Mouse (Mus musculus): ENCODE measurements around the gene Cnih2. TPM values are rescaled to one million over a fixed set of nuclear protein-coding genes. Genes with fewer than 3 reads are reported as not detected.

Cnih2 gene
- total RNA-seq, 2 experiments from 2014 or later: not detected

DNA sequence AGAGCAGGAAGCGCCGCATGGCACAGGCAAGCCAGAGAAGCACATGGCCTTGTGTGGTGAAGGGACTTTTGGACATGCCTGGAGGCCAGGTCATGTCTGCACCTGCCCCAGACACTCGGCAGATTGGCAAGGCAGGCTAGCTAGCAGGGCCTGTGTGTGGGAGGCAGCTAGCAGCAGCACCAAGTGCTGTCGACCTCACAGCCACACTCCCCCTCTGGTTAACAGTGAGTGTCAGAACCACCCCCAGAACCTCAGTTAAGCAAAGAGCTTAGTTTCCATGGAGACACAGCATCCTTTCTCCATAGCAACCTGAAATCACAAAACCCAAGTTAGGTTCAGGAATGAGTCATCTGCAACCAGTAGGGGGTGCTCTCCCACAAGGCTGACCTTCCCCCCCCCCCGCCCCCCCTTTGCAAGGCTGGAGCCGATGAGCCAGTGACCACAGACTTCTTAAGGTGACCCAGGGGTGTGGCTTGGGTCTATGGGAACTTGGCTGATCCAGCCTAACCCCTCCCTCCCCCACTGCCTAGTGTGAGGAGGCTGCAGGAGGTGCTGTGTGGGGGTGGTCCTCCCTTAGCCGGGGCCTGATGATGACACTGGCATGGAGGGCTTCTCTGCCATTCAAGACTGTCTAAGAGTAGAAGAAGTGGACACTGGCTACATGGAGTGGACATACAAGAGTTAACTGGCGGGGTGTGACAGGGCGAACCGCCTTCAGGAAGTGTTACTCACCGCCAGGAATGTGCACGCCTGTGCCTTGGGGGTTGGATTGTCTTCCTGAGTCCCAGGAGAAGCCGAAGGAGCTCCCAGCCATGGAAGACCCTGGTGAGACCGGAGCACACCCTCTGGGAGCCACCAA lies 48.0 kb downstream of the Cnih2 start, which contains the start of gene Rin1:
Rin1 (plus strand) TSS at position 435 of the 859 bp plus-strand sequence.
- peak; percentile 10; the same call in 1 of the 2 replicates for ATAC-seq (replicated peaks; ENCODE audit: poor library complexity, severe bottlenecking)

DNA sequence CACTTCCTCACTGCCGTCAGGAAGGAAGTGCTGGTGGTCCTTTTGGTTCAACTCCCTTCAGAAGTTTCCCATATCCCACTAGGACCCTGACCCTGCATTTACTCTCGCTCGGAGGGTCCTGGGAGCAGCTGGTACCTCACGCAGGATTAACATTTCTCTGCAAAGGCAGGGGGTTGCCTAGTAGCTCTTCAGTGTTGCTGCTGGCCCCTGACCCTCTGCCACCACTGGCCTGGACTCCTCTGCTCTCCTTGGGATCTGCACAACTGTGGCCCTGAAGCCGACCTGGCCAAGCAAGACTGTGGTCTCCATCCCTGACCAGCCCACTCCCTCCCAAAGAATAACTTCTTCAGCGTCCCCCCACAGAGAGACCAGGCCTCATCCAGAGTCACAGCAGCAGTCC lies 49.0 kb downstream of the Cnih2 start:
- no peak for ATAC-seq (replicated peaks; ENCODE audit: poor library complexity, severe bottlenecking)

DNA sequence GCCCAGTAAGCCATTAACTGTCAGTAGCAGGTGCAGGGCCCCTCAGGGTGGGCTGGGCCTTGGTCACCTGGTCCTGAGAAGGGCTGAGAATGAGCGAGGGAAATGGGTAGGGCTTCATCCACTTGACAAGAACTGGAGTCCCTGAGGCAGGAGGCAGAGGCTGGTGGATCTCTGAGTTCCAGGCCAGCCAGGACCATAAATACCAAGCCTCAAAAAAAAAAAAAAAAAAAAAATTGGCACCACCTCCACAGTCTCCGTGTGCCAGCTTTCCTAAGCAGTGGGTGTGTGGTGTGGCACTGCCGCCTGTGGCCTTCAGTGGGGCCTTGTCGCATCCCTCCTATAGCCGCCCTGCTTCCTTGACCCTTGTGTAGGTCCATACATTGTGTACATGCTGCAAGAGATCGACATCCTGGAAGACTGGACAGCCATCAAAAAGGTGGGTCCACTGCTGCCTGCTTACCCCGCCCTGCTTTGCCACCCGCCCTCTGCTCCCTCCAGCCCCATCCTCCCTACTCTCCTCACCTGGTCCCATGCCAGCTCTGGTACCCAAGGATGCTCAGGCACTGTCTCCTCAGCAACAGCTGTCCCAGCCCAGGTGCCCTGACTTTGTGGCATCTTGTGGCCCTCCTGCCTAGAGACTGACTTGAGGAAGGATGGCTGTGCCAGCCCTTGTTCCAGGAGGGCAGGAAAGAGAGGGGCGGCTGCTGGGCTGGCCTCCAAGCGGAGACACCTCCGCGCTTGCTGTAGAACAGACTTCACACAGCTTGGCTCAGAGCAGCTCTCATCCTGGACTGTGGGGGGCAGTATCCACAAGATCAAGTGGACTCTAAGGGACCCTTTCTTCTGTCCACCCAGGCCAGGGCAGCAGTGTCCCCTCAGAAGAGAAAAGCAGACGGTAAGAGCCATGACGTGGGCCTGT lies 49.9 kb downstream of the Cnih2 start:
- ATAC-seq (replicated peaks; ENCODE audit: poor library complexity, severe bottlenecking): no peak

DNA sequence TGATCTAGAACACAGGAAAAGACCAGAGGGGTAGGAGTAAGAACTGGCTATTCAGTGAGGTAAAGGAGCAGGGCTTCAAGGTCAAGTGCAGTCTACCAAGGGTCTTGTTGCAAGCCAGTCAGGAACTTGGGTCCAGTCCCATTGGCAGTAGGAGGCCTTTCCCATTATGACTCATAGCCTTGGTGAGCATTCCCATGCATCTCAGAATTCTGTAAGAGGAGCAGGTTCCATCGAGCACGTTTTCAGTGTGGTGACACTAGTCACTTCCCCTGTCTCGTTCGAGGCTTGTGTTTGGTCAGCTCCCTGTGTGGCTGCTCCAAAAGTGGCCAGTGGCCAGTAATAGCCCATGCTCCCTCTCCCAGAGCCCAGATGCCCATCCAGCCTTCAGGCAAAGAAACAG lies 52.8 kb downstream of the Cnih2 start:
- no peak for ATAC-seq (replicated peaks; ENCODE audit: poor library complexity, severe bottlenecking)

Other genes starting within 250 kb of the Cnih2 start
- 2.6 and 10.0 TPM in 2 replicates for gene Ctsf, start 243.4 kb downstream of the Cnih2 start, total RNA-seq (2014; fragmentation: Nextera tagmentation)
- gene Ctsf, start 243.4 kb downstream of the Cnih2 start, total RNA-seq (2017): 1.8 and 3.6 TPM in 2 replicates
- 0.34 TPM in 1 of 2 replicates, not detected in the other for gene Actn3, start 220.6 kb downstream of the Cnih2 start, total RNA-seq (2014; fragmentation: Nextera tagmentation)
- 1.2 TPM in 1 of 2 replicates, not detected in the other for gene Actn3, start 220.6 kb downstream of the Cnih2 start, total RNA-seq (2017)
- 5.9 and 15.5 TPM in 2 replicates for gene Zdhhc24, start 219.9 kb downstream of the Cnih2 start, total RNA-seq (2014; fragmentation: Nextera tagmentation)
- 3.2 and 9.0 TPM in 2 replicates for gene Zdhhc24, start 219.9 kb downstream of the Cnih2 start, total RNA-seq (2017)
- gene Bbs1, start 191.9 kb downstream of the Cnih2 start, total RNA-seq (2014; fragmentation: Nextera tagmentation): 3.1 TPM in 1 of 2 replicates, not detected in the other
- 0.82 and 1.9 TPM in 2 replicates for gene Bbs1, start 191.9 kb downstream of the Cnih2 start, total RNA-seq (2017)
- gene Dpp3, start 170.2 kb downstream of the Cnih2 start, total RNA-seq (2014; fragmentation: Nextera tagmentation): 48.5 and 66.6 TPM in 2 replicates
- 38.7 and 41.0 TPM in 2 replicates for gene Dpp3, start 170.2 kb downstream of the Cnih2 start, total RNA-seq (2017)
- not detected in 2 replicates for gene Peli3, start 155.4 kb downstream of the Cnih2 start, total RNA-seq (2014; fragmentation: Nextera tagmentation)
- 0.10 and 3.3 TPM in 2 replicates for gene Peli3, start 155.4 kb downstream of the Cnih2 start, total RNA-seq (2017)
- gene Mrpl11, start 136.4 kb downstream of the Cnih2 start, total RNA-seq (2014; fragmentation: Nextera tagmentation): 51.9 and 53.3 TPM in 2 replicates
- gene Mrpl11, start 136.4 kb downstream of the Cnih2 start, total RNA-seq (2017): 58.8 and 81.4 TPM in 2 replicates
- not detected in 2 replicates for gene Npas4, start 108.2 kb downstream of the Cnih2 start, total RNA-seq (2014; fragmentation: Nextera tagmentation)
- not detected in 2 replicates for gene Npas4, start 108.2 kb downstream of the Cnih2 start, total RNA-seq (2017)
- 3.1 and 12.2 TPM in 2 replicates for gene Slc29a2, start 74.7 kb downstream of the Cnih2 start, total RNA-seq (2014; fragmentation: Nextera tagmentation)
- gene Slc29a2, start 74.7 kb downstream of the Cnih2 start, total RNA-seq (2017): 2.5 and 4.2 TPM in 2 replicates
- gene B4gat1, start 59.7 kb downstream of the Cnih2 start, total RNA-seq (2014; fragmentation: Nextera tagmentation): 4.8 and 6.1 TPM in 2 replicates
- gene B4gat1, start 59.7 kb downstream of the Cnih2 start, total RNA-seq (2017): 2.6 and 11.6 TPM in 2 replicates
- 1.3 and 1.4 TPM in 2 replicates for gene AC124502.3, start 59.6 kb downstream of the Cnih2 start, total RNA-seq (2014; fragmentation: Nextera tagmentation)
- 5.4 TPM in 1 of 2 replicates, not detected in the other for gene AC124502.3, start 59.6 kb downstream of the Cnih2 start, total RNA-seq (2017)
- 32.0 and 35.7 TPM in 2 replicates for gene Brms1, start 57.2 kb downstream of the Cnih2 start, total RNA-seq (2014; fragmentation: Nextera tagmentation)
- 33.6 and 43.3 TPM in 2 replicates for gene Brms1, start 57.2 kb downstream of the Cnih2 start, total RNA-seq (2017)
- not detected in 2 replicates for gene Rin1, start 48.0 kb downstream of the Cnih2 start, total RNA-seq (2014; fragmentation: Nextera tagmentation)
- gene Rin1, start 48.0 kb downstream of the Cnih2 start, total RNA-seq (2017): 0.21 and 1.0 TPM in 2 replicates
- not detected in 2 replicates for gene Cd248, start 30.4 kb downstream of the Cnih2 start, total RNA-seq (2014; fragmentation: Nextera tagmentation)
- gene Cd248, start 30.4 kb downstream of the Cnih2 start, total RNA-seq (2017): not detected in 2 replicates
- 5.1 TPM in 1 of 2 replicates, not detected in the other for gene Tmem151a, start 13.0 kb downstream of the Cnih2 start, total RNA-seq (2014; fragmentation: Nextera tagmentation)
- gene Tmem151a, start 13.0 kb downstream of the Cnih2 start, total RNA-seq (2017): 0.62 TPM in 1 of 2 replicates, not detected in the other
- 37.3 and 51.9 TPM in 2 replicates for gene Yif1a, start 10.0 kb downstream of the Cnih2 start, total RNA-seq (2014; fragmentation: Nextera tagmentation)
- gene Yif1a, start 10.0 kb downstream of the Cnih2 start, total RNA-seq (2017): 14.6 and 17.2 TPM in 2 replicates
- 99.2 and 105 TPM in 2 replicates for gene Rab1b, start 8.6 kb upstream of the Cnih2 start, total RNA-seq (2014; fragmentation: Nextera tagmentation)
- gene Rab1b, start 8.6 kb upstream of the Cnih2 start, total RNA-seq (2017): 100 and 101 TPM in 2 replicates
- gene Klc2, start 20.0 kb upstream of the Cnih2 start, total RNA-seq (2014; fragmentation: Nextera tagmentation): 6.1 and 10.9 TPM in 2 replicates
- gene Klc2, start 20.0 kb upstream of the Cnih2 start, total RNA-seq (2017): 3.0 and 3.9 TPM in 2 replicates
- 13.5 and 22.1 TPM in 2 replicates for gene Pacs1, start 174.6 kb upstream of the Cnih2 start, total RNA-seq (2014; fragmentation: Nextera tagmentation)
- gene Pacs1, start 174.6 kb upstream of the Cnih2 start, total RNA-seq (2017): 6.5 and 8.0 TPM in 2 replicates
- gene Sf3b2, start 196.9 kb upstream of the Cnih2 start, total RNA-seq (2014; fragmentation: Nextera tagmentation): 177 and 181 TPM in 2 replicates
- 224 and 247 TPM in 2 replicates for gene Sf3b2, start 196.9 kb upstream of the Cnih2 start, total RNA-seq (2017)
- not detected in 2 replicates for gene Gal3st3, start 199.8 kb upstream of the Cnih2 start, total RNA-seq (2014; fragmentation: Nextera tagmentation)
- gene Gal3st3, start 199.8 kb upstream of the Cnih2 start, total RNA-seq (2017): not detected in 2 replicates
- gene Catsper1, start 237.2 kb upstream of the Cnih2 start, total RNA-seq (2014; fragmentation: Nextera tagmentation): not detected in 2 replicates
- gene Catsper1, start 237.2 kb upstream of the Cnih2 start, total RNA-seq (2017): not detected in 2 replicates